Comparison of ENCODE assay signal across 8 mouse cellular contexts in genomic region chr16:18620601-18621361, GRCm38 (mm10). TPM values are rescaled to one million over a fixed set of nuclear protein-coding genes. Genes with fewer than 3 reads are reported as not detected.
DNase-seq lines count a peak whose midpoint lies in the region; ATAC-seq lines count a peak whose summit lies in the region.

No protein-coding gene starts in this region.

- H3K9me3 ChIP-seq in embryonic facial prominence, embryonic 13.5 days: no peaks in the 10 kb centered on the region
- no peaks in the 10 kb centered on the region for H3K9me3 ChIP-seq in hindbrain, embryonic 14.5 days (ENCODE audit: control insufficient read depth, low read length)
- H3K9me3 ChIP-seq in liver, embryonic 13.5 days (replicated peaks): no peaks in the 10 kb centered on the region

- H3K27ac ChIP-seq in embryonic facial prominence, embryonic 13.5 days: no peak overlapping the region
- H3K27ac ChIP-seq in hindbrain, embryonic 14.5 days: no peak overlapping the region
- H3K27ac ChIP-seq in liver, embryonic 13.5 days: no peak overlapping the region

- H3K4me2 ChIP-seq in embryonic facial prominence, embryonic 13.5 days: peak overlapping the region; percentile 97
- H3K4me2 ChIP-seq in hindbrain, embryonic 14.5 days (replicated peaks): peak overlapping the region; percentile 65
- H3K4me2 ChIP-seq in liver, embryonic 13.5 days: peak overlapping the region; percentile 62

- peak overlapping the region; percentile 54 for H3K4me3 ChIP-seq in embryonic facial prominence, embryonic 13.5 days
- H3K4me3 ChIP-seq in hindbrain, embryonic 14.5 days (replicated peaks; ENCODE audit: low read length): peak overlapping the region; percentile 32
- H3K4me3 ChIP-seq in liver, embryonic 13.5 days (replicated peaks): peak overlapping the region; percentile 48

- WGBS in embryonic facial prominence, embryonic 13.5 days: under 1% methylated on average over 74 of the region's 74 CpGs
- WGBS in hindbrain, embryonic 14.5 days: 3% methylated on average over 73 of the region's 74 CpGs
- 2% methylated on average over 74 of the region's 74 CpGs for WGBS in liver, embryonic 13.5 days (ENCODE audit: insufficient replicate concordance)

- peaks cover 87% of the 10 kb centered on the region for H3K27me3 ChIP-seq in embryonic facial prominence, embryonic 13.5 days
- peaks cover 84% of the 10 kb centered on the region for H3K27me3 ChIP-seq in hindbrain, embryonic 14.5 days (ENCODE audit: control insufficient read depth, insufficient read depth, low read length)
- peaks cover 92% of the 10 kb centered on the region for H3K27me3 ChIP-seq in liver, embryonic 13.5 days

- 0 out of 2 replicates have a peak, but pooled peaks have one; percentile 32 for ATAC-seq in embryonic facial prominence, embryonic 13.5 days (ENCODE audit: insufficient number of reproducible peaks, insufficient read depth, low FRiP score, low TSS enrichment, low read depth)
- peak; percentile 36; the same call in 1 of the 2 replicates for ATAC-seq in hindbrain, embryonic 14.5 days (ENCODE audit: low FRiP score)
- ATAC-seq in liver, embryonic 13.5 days (ENCODE audit: low read depth): no peak

- DNase-seq in adrenal gland, postnatal 10 days: peak; percentile 53
- DNase-seq in adrenal gland, adult 8-10 months: no peak
- peak; percentile 60 for DNase-seq in ES-CJ7 (ENCODE audit: low read depth, low spot score)
- peak; percentile 40 for DNase-seq in hindbrain, embryonic 14.5 days (ENCODE audit: low spot score)
- no peak for DNase-seq in liver, embryonic 13.5 days
- peak; percentile 70 for DNase-seq in right cerebral cortex, postnatal 4 days
- DNase-seq in thymus, postnatal 14 days: no peak

- H3K9ac ChIP-seq in embryonic facial prominence, embryonic 13.5 days: peak overlapping the region; percentile 69
- peak overlapping the region; percentile 39 for H3K9ac ChIP-seq in hindbrain, embryonic 14.5 days
- H3K9ac ChIP-seq in liver, embryonic 13.5 days: peak overlapping the region; percentile 22

- peaks cover 37% of the 10 kb centered on the region for H3K36me3 ChIP-seq in embryonic facial prominence, embryonic 13.5 days
- H3K36me3 ChIP-seq in hindbrain, embryonic 14.5 days (replicated peaks; ENCODE audit: control insufficient read depth, insufficient read depth): peaks cover 55% of the 10 kb centered on the region
- no peaks in the 10 kb centered on the region for H3K36me3 ChIP-seq in liver, embryonic 13.5 days

- H3K4me1 ChIP-seq in embryonic facial prominence, embryonic 13.5 days: peaks cover 33% of the 10 kb centered on the region
- peaks cover 19% of the 10 kb centered on the region for H3K4me1 ChIP-seq in hindbrain, embryonic 14.5 days (replicated peaks; ENCODE audit: control insufficient read depth, insufficient read depth, low read length)
- H3K4me1 ChIP-seq in liver, embryonic 13.5 days (replicated peaks): peaks cover 36% of the 10 kb centered on the region

RNA-seq across cellular contexts. Expression of gene Gp1bb, which starts 1.4 kb away (rescaled TPM):
- total RNA-seq in adrenal gland, postnatal 10 days (2021): 1 to 10 TPM; 1.1 to 1.4 TPM
- not detected for total RNA-seq in adrenal gland, adult 8-10 months (2022)
- polyA plus RNA-seq in embryonic facial prominence, embryonic 13.5 days (2015; fragmentation: Nextera tagmentation; extraction: Ambion mirVana): 2.2 and 3.2 TPM in 2 replicates
- 13.7 and 16.7 TPM in 2 replicates for polyA plus RNA-seq in hindbrain, embryonic 14.5 days (2014; fragmentation: Nextera tagmentation; extraction: Ambion mirVana)
- polyA plus RNA-seq in liver, embryonic 13.5 days (2015; fragmentation: Nextera tagmentation; extraction: Ambion mirVana): 25.2 and 32.4 TPM in 2 replicates

RNA-seq across cellular contexts. Expression of gene Gm49601, which starts 5.4 kb away (rescaled TPM):
- 1 to 10 TPM; 2.5 to 4.8 TPM for total RNA-seq in adrenal gland, postnatal 10 days (2021)
- 1 to 10 TPM; 3.6 to 8.5 (median 5.6) TPM for total RNA-seq in adrenal gland, adult 8-10 months (2022)
- 4.5 and 7.4 TPM in 2 replicates for polyA plus RNA-seq in embryonic facial prominence, embryonic 13.5 days (2015; fragmentation: Nextera tagmentation; extraction: Ambion mirVana)
- 6.9 and 10.1 TPM in 2 replicates for polyA plus RNA-seq in hindbrain, embryonic 14.5 days (2014; fragmentation: Nextera tagmentation; extraction: Ambion mirVana)
- polyA plus RNA-seq in liver, embryonic 13.5 days (2015; fragmentation: Nextera tagmentation; extraction: Ambion mirVana): 0.14 and 0.78 TPM in 2 replicates

RNA-seq across cellular contexts. Expression of gene Sept5, which starts 9.0 kb away (rescaled TPM):
- 10 to 100 TPM; 14.2 to 24.3 TPM for total RNA-seq in adrenal gland, postnatal 10 days (2021)
- 10 to 100 TPM in 3 of 4 experiments, 1 to 10 TPM in 1; 8.5 to 18.5 (median 12.0) TPM for total RNA-seq in adrenal gland, adult 8-10 months (2022)
- 39.7 and 45.9 TPM in 2 replicates for polyA plus RNA-seq in embryonic facial prominence, embryonic 13.5 days (2015; fragmentation: Nextera tagmentation; extraction: Ambion mirVana)
- polyA plus RNA-seq in hindbrain, embryonic 14.5 days (2014; fragmentation: Nextera tagmentation; extraction: Ambion mirVana): 192 and 218 TPM in 2 replicates
- polyA plus RNA-seq in liver, embryonic 13.5 days (2015; fragmentation: Nextera tagmentation; extraction: Ambion mirVana): 2.4 and 2.6 TPM in 2 replicates

RNA-seq across cellular contexts. Expression of gene Tbx1, which starts 30.3 kb away (rescaled TPM):
- total RNA-seq in adrenal gland, postnatal 10 days (2021): 1 to 10 TPM; 1.2 to 9.1 TPM
- total RNA-seq in adrenal gland, adult 8-10 months (2022): not detected
- 7.9 and 8.3 TPM in 2 replicates for polyA plus RNA-seq in embryonic facial prominence, embryonic 13.5 days (2015; fragmentation: Nextera tagmentation; extraction: Ambion mirVana)
- 0.94 and 1.2 TPM in 2 replicates for polyA plus RNA-seq in hindbrain, embryonic 14.5 days (2014; fragmentation: Nextera tagmentation; extraction: Ambion mirVana)
- polyA plus RNA-seq in liver, embryonic 13.5 days (2015; fragmentation: Nextera tagmentation; extraction: Ambion mirVana): 0.05 TPM in 1 of 2 replicates, not detected in the other

Comparison
In these comparisons a context has a peak if more than half of its experiments do, and no peak if none do; other contexts are left out.
1. DNase-seq: peak in adrenal gland, postnatal 10 days (single experiment), ES-CJ7 (single experiment), hindbrain, embryonic 14.5 days (single experiment) and right cerebral cortex, postnatal 4 days (single experiment); none in adrenal gland, adult 8-10 months (single experiment), liver, embryonic 13.5 days (single experiment) and thymus, postnatal 14 days (single experiment).
2. RNA of gene Sept5, which starts 9.0 kb away (polyA plus RNA-seq): 192 to 218 TPM in hindbrain, embryonic 14.5 days and 39.7 to 45.9 TPM in embryonic facial prominence, embryonic 13.5 days; 2.4 to 2.6 TPM in liver, embryonic 13.5 days; every median in the first group is over 10 times any median in the second.
3. Peak in every context shown above with its lines, with median percentiles within 50 percentile points of each other: H3K4me2 ChIP-seq, H3K4me3 ChIP-seq and H3K9ac ChIP-seq.